Mouse (Mus musculus): ENCODE data around the gene Ctns. TPM values are rescaled to one million over a fixed set of nuclear protein-coding genes. Genes with fewer than 3 reads are reported as not detected.

Ctns gene
- 10 to 100 TPM; 15.4 to 24.9 TPM for total RNA-seq (2021)

- intact Hi-C loops (cut with DNase I): loop anchor here (1.0 kb wide), 1 partner anchor 21 kb away; the partner anchor contains the start of genes Emc6 and Tax1bp3
- DNase-seq (ENCODE audit: low spot score in 2 of 2): peak in 1 of 2 experiments; percentile 87
Measured at GRCm38 (mm10) chr11:73198603-73199229, at the start of gene Ctns. Ctns (minus strand) TSS chr11:73199042.

- intact Hi-C loops (cut with DNase I): no loop called here
- DNase-seq (ENCODE audit: low spot score in 2 of 2): no peak
Measured at GRCm38 (mm10) chr11:73242777-73243176, 43.9 kb upstream of the Ctns start.

- no peak for DNase-seq (ENCODE audit: low spot score in 2 of 2)
- intact Hi-C loops (cut with DNase I): no loop called here
Measured at GRCm38 (mm10) chr11:73242199-73242598, 43.4 kb upstream of the Ctns start.

GRCm38 (mm10) chr11:73236731-73237130, 37.9 kb upstream of the Ctns start:
- DNase-seq (ENCODE audit: low spot score in 2 of 2): no peak
- intact Hi-C loops (cut with DNase I): no loop called here

GRCm38 (mm10) chr11:73235990-73236701, 37.3 kb upstream of the Ctns start:
- intact Hi-C loops (cut with DNase I): no loop called here

GRCm38 (mm10) chr11:73233992-73234391, 35.1 kb upstream of the Ctns start, which contains the start of gene Trpv1:
Trpv1 (plus strand) TSS chr11:73234292.
- intact Hi-C loops (cut with DNase I): no loop called here
- DNase-seq (ENCODE audit: low spot score in 2 of 2): no peak

More at GRCm38 (mm10) chr11:73235990-73236701, 37.3 kb upstream of the Ctns start:
- no peak for DNase-seq (ENCODE audit: low spot score in 2 of 2)

- no peak for DNase-seq (ENCODE audit: low spot score in 2 of 2)
- intact Hi-C loops (cut with DNase I): no loop called here
Measured at GRCm38 (mm10) chr11:73232513-73232912, 33.7 kb upstream of the Ctns start.

GRCm38 (mm10) chr11:73230081-73230480, 31.2 kb upstream of the Ctns start:
- DNase-seq (ENCODE audit: low spot score in 2 of 2): no peak
- intact Hi-C loops (cut with DNase I): no loop called here

- intact Hi-C loops (cut with DNase I): no loop called here
Measured at GRCm38 (mm10) chr11:73228881-73229280, 30.0 kb upstream of the Ctns start.

GRCm38 (mm10) chr11:73225856-73226255, 27.0 kb upstream of the Ctns start:
- DNase-seq (ENCODE audit: low spot score in 2 of 2): no peak
- intact Hi-C loops (cut with DNase I): no loop called here

More at GRCm38 (mm10) chr11:73228881-73229280, 30.0 kb upstream of the Ctns start:
- no peak for DNase-seq (ENCODE audit: low spot score in 2 of 2)

- intact Hi-C loops (cut with DNase I): no loop called here
- DNase-seq (ENCODE audit: low spot score in 2 of 2): no peak
Measured at GRCm38 (mm10) chr11:73223966-73224365, 25.1 kb upstream of the Ctns start.

GRCm38 (mm10) chr11:73222846-73223245, 24.0 kb upstream of the Ctns start:
- intact Hi-C loops (cut with DNase I): no loop called here
- DNase-seq (ENCODE audit: low spot score in 2 of 2): no peak

GRCm38 (mm10) chr11:73220651-73221050, 21.8 kb upstream of the Ctns start:
- intact Hi-C loops (cut with DNase I): no loop called here
- DNase-seq (ENCODE audit: low spot score in 2 of 2): no peak

- DNase-seq (ENCODE audit: low spot score in 2 of 2): no peak
- intact Hi-C loops (cut with DNase I): no loop called here
Measured at GRCm38 (mm10) chr11:73219671-73220070, 20.8 kb upstream of the Ctns start.

GRCm38 (mm10) chr11:73213956-73214355, 15.1 kb upstream of the Ctns start:
- no peak for DNase-seq (ENCODE audit: low spot score in 2 of 2)
- intact Hi-C loops (cut with DNase I): no loop called here

GRCm38 (mm10) chr11:73207621-73208020, 8.8 kb upstream of the Ctns start:
- intact Hi-C loops (cut with DNase I): no loop called here
- DNase-seq (ENCODE audit: low spot score in 2 of 2): no peak

- intact Hi-C loops (cut with DNase I): no loop called here
Measured at GRCm38 (mm10) chr11:73205194-73205593, 6.4 kb upstream of the Ctns start.

GRCm38 (mm10) chr11:73203895-73204294, 5.1 kb upstream of the Ctns start:
- no peak for DNase-seq (ENCODE audit: low spot score in 2 of 2)
- intact Hi-C loops (cut with DNase I): no loop called here

More at GRCm38 (mm10) chr11:73205194-73205593, 6.4 kb upstream of the Ctns start:
- no peak for DNase-seq (ENCODE audit: low spot score in 2 of 2)

GRCm38 (mm10) chr11:73201597-73201996, 2.8 kb upstream of the Ctns start:
- intact Hi-C loops (cut with DNase I): no loop called here
- DNase-seq (ENCODE audit: low spot score in 2 of 2): no peak

GRCm38 (mm10) chr11:73201021-73201420, 2.2 kb upstream of the Ctns start:
- DNase-seq (ENCODE audit: low spot score in 2 of 2): no peak
- intact Hi-C loops (cut with DNase I): no loop called here

GRCm38 (mm10) chr11:73199879-73200278, 1.0 kb upstream of the Ctns start:
- no peak for DNase-seq (ENCODE audit: low spot score in 2 of 2)
- intact Hi-C loops (cut with DNase I): loop anchor here (1.0 kb wide), 1 partner anchor 23 kb away; the partner anchor contains the start of genes Emc6 and Tax1bp3

Measured in left cerebral cortex, postnatal 36 days (tissue).